Mouse (Mus musculus): ENCODE data around the gene Pten. TPM values are rescaled to one million over a fixed set of nuclear protein-coding genes. Genes with fewer than 3 reads are reported as not detected.
A peak's percentile ranks its signal among the peaks of the same experiment; 100 is the strongest.

Gene Pten
- total RNA-seq (2022) = 100 to 1,000 TPM; 130 to 149 (median 139) TPM

GRCm38 (mm10) chr19:32756900-32757725 lies at the start of gene Pten:
Gene Pten, plus strand, starts transcription at chr19:32757497.
- peak; percentile 92 to 97 for DNase-seq (ENCODE audit: low spot score in 2 of 2)

GRCm38 (mm10) chr19:32708996-32709395 lies 48.3 kb upstream of the Pten start:
- no peak for DNase-seq (ENCODE audit: low spot score in 2 of 2)

GRCm38 (mm10) chr19:32710288-32710687 lies 47.0 kb upstream of the Pten start:
- DNase-seq (ENCODE audit: low spot score in 2 of 2) = no peak

GRCm38 (mm10) chr19:32711761-32712541 lies 45.3 kb upstream of the Pten start:
- DNase-seq (ENCODE audit: low spot score in 2 of 2) = peak; percentile 84 to 86

- peak in 1 of 2 experiments; percentile 80 for DNase-seq (ENCODE audit: low spot score in 2 of 2)
Observed at GRCm38 (mm10) chr19:32712588-32713042, 44.7 kb upstream of the Pten start.

GRCm38 (mm10) chr19:32713471-32713870 lies 43.8 kb upstream of the Pten start:
- DNase-seq (ENCODE audit: low spot score in 2 of 2) = no peak

- DNase-seq (ENCODE audit: low spot score in 2 of 2) = peak; percentile 54 to 61
Observed at GRCm38 (mm10) chr19:32715201-32715600, 42.1 kb upstream of the Pten start.

- no peak for DNase-seq (ENCODE audit: low spot score in 2 of 2)
Observed at GRCm38 (mm10) chr19:32715681-32716080, 41.6 kb upstream of the Pten start.

- no peak for DNase-seq (ENCODE audit: low spot score in 2 of 2)
Observed at GRCm38 (mm10) chr19:32717590-32717989, 39.7 kb upstream of the Pten start.

- DNase-seq (ENCODE audit: low spot score in 2 of 2) = no peak
Observed at GRCm38 (mm10) chr19:32720319-32720718, 37.0 kb upstream of the Pten start.

GRCm38 (mm10) chr19:32723817-32724216 lies 33.5 kb upstream of the Pten start:
- no peak for DNase-seq (ENCODE audit: low spot score in 2 of 2)

GRCm38 (mm10) chr19:32726451-32727325 lies 30.6 kb upstream of the Pten start:
- no peak for DNase-seq (ENCODE audit: low spot score in 2 of 2)

- DNase-seq (ENCODE audit: low spot score in 2 of 2) = no peak
Observed at GRCm38 (mm10) chr19:32729785-32730184, 27.5 kb upstream of the Pten start.

GRCm38 (mm10) chr19:32732922-32733321 lies 24.4 kb upstream of the Pten start:
- no peak for DNase-seq (ENCODE audit: low spot score in 2 of 2)

- DNase-seq (ENCODE audit: low spot score in 2 of 2) = no peak
Observed at GRCm38 (mm10) chr19:32737844-32738243, 19.5 kb upstream of the Pten start.

- DNase-seq (ENCODE audit: low spot score in 2 of 2) = no peak
Observed at GRCm38 (mm10) chr19:32739686-32740085, 17.6 kb upstream of the Pten start, which contains the start of gene Atad1. Gene Atad1, minus strand, starts transcription at chr19:32739786.

GRCm38 (mm10) chr19:32740641-32741345 lies 16.5 kb upstream of the Pten start:
- no peak for DNase-seq (ENCODE audit: low spot score in 2 of 2)

GRCm38 (mm10) chr19:32749425-32749824 lies 7.9 kb upstream of the Pten start:
- no peak for DNase-seq (ENCODE audit: low spot score in 2 of 2)

GRCm38 (mm10) chr19:32752357-32752756 lies 4.9 kb upstream of the Pten start:
- DNase-seq (ENCODE audit: low spot score in 2 of 2) = no peak

GRCm38 (mm10) chr19:32753386-32753785 lies 3.9 kb upstream of the Pten start:
- DNase-seq (ENCODE audit: low spot score in 2 of 2) = no peak
